Mouse (Mus musculus): ENCODE results near the gene Abcc3. TPM values are rescaled to one million over a fixed set of nuclear protein-coding genes. Genes with fewer than 3 reads are reported as not detected.

The Abcc3 gene
- polyA plus RNA-seq, 1 experiment from 2014 or later = 1.0 TPM

DNA sequence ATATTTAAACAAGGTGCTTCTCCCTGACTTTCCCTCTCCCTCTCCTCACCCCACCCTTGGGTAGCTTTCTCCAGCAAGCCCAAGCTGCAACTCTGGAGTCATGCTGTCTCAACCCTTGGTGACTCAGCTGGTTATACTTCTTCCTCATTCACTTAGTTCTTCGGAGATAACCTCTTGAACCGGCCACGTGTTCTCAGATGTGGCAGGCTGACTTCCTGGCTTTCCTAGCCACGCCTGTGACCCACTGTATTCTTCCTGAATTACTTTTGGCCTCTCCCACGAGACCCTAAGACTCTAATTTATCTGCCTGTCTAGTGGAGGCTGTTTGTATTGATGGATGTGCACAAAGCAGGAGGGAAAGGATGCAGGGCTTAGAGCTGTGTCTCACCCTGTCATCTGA is 22.0 kb downstream of the Abcc3 start:
- no peak overlapping the region for H3K9ac ChIP-seq

DNA sequence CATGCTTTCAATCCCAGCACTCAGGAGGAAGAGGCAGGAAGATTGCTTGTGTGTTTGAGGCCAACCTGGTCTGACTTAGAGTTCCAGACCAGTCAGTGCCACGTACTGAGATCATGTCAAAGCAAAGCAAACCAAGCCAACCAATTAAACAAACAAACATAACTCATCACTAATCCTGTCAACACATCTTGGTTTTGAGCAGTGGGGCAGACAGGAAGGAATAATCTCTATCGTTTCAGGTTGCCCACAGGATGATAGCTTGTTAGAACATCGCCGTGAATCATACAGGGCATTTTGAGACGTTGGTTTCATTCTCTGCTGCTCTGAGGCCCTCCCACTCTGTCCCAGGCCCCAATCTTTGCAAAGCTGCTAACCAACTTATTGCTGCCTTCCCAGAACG is 22.8 kb downstream of the Abcc3 start:
- no peak overlapping the region for H3K4me2 ChIP-seq
- no peak overlapping the region for H3K27ac ChIP-seq (replicated peaks)
- no peak for ATAC-seq (ENCODE audit: low read depth)

More for the DNA sequence above, 22.0 kb downstream of the Abcc3 start:
- Histone ChIP-seq H3K4me2 (no peak overlapping the region), H3K9me3 (no peaks in the 10 kb centered on the region), H3K36me3 (no peaks in the 10 kb centered on the region), H3K4me1 (replicated peaks) (peaks cover 6% of the 10 kb centered on the region), H3K4me3 (no peak overlapping the region), H3K27ac (replicated peaks) (no peak overlapping the region), H3K27me3 (no peaks in the 10 kb centered on the region)
- WGBS = 34% methylated on average over 5 of the region's 5 CpGs
- no peak for ATAC-seq (ENCODE audit: low read depth)

DNA sequence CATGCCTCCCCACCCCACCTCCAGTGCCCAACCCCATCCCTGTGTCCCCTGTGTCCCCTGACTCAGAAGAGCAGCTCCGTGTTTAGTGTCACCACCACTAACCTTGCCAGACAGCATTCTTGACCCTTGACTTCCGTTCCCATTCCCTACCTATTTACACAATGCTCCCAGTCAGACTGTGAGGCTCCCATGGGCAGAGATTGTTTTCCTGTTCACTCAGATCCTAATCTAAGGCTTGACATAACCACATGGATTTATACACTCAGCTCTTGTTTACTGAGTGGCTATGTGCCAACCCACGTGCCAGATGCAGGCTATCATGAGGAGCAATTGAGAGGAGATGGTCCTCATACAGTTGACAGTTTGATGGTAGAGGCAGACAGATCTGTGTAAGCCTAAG is 27.5 kb downstream of the Abcc3 start:
- Histone ChIP-seq H3K27me3 (no peaks in the 10 kb centered on the region), H3K4me2 (no peak overlapping the region), H3K9ac (no peak overlapping the region), H3K9me3 (no peaks in the 10 kb centered on the region), H3K4me1 (replicated peaks) (no peaks in the 10 kb centered on the region), H3K4me3 (no peak overlapping the region), H3K27ac (replicated peaks) (no peak overlapping the region), H3K36me3 (no peaks in the 10 kb centered on the region)
- no peak for ATAC-seq (ENCODE audit: low read depth)
- WGBS = 84% methylated on average over 3 of the region's 3 CpGs

More for the DNA sequence above, 22.8 kb downstream of the Abcc3 start:
- Histone ChIP-seq H3K9me3 (no peaks in the 10 kb centered on the region), H3K27me3 (no peaks in the 10 kb centered on the region), H3K9ac (no peak overlapping the region), H3K4me3 (no peak overlapping the region), H3K4me1 (replicated peaks) (peaks cover 6% of the 10 kb centered on the region), H3K36me3 (no peaks in the 10 kb centered on the region)
- 80% methylated on average over 6 of the region's 6 CpGs for WGBS

DNA sequence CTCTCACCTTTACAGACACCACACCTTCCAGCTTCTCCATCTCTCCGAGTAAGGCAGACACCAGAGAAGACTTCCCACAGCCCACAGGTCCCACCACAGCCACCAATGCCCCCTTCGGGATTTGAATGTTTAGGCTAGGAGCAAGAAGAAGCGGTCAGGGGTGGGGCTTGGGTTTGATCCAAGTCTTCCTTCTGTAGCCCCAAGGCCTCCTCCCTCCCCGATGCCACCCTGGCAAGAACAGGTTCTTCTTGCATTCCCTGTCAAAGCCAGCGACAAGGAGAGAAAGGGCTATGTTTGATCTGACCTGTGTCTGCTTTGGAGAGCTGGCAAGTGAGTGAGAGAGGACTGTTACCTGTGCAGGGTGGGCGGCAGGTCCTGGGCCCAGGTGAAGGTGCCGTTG is 29.1 kb downstream of the Abcc3 start:
- H3K4me2 ChIP-seq = no peak overlapping the region
- H3K9me3 ChIP-seq = no peaks in the 10 kb centered on the region
- H3K9ac ChIP-seq = no peak overlapping the region
- no peaks in the 10 kb centered on the region for H3K4me1 ChIP-seq (replicated peaks)
- H3K27ac ChIP-seq (replicated peaks) = no peak overlapping the region
- H3K27me3 ChIP-seq = no peaks in the 10 kb centered on the region
- H3K4me3 ChIP-seq = no peak overlapping the region
- 85% methylated on average over 7 of the region's 7 CpGs for WGBS
- ATAC-seq (ENCODE audit: low read depth) = no peak
- no peaks in the 10 kb centered on the region for H3K36me3 ChIP-seq

DNA sequence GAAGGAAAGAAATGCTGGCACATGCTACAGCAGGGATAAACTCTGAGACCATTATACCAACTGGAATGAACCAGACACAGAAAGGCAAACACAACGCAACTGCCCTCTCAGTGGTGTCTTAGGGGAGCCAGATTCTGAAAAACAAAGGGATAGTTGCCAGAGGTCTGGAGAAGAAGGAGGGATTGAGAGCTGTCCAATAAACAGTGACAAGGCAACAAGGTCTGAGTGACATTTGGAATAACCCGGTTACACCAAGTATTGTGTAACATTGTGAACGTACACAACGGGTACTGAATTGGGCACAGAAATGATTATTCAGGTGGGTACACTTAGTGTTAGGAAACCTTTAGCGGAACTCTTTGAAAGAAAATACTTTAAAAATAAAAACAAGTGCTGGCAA is 30.7 kb downstream of the Abcc3 start:
- no peaks in the 10 kb centered on the region for H3K27me3 ChIP-seq
- H3K9me3 ChIP-seq = no peaks in the 10 kb centered on the region
- no peak overlapping the region for H3K4me3 ChIP-seq
- no peak overlapping the region for H3K27ac ChIP-seq (replicated peaks)
- H3K4me2 ChIP-seq = no peak overlapping the region
- no peaks in the 10 kb centered on the region for H3K36me3 ChIP-seq
- H3K9ac ChIP-seq = no peak overlapping the region
- 94% methylated on average over 5 of the region's 5 CpGs for WGBS
- H3K4me1 ChIP-seq (replicated peaks) = no peaks in the 10 kb centered on the region
- ATAC-seq (ENCODE audit: low read depth) = no peak

DNA sequence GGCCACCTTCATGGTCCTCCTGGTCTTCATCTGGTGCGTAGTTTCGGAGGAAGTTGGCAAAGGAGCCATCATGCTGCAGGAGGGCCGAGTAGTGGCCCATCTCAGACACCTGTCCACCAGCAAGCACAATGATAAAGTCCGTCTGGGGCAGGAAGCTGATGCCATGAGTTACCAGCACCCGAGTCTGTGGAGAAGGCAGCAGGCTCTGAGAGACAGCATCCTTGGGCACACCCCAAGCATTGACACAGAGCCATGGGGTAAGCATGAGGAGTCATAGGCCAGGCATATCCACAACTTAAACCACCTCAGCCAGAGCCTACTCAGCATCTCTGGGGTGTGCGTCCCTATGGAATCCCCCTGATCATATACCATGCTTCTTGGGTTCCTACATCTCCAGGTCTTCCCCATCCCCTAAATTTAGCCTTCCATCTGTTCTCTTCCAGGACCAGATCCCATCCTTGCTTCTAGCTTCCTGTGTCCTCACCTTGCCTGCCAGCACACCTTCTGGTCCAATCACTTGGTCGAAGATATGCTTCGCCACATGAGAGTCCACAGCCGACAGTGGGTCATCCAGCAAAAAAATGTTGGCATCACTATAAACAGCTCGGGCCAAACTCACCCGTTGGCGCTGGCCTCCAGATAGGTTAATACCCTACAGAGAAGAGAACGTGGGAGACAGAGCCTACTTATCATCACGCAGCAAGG is 31.5 kb downstream of the Abcc3 start:
- no peak overlapping the region for H3K4me2 ChIP-seq
- H3K27me3 ChIP-seq = no peaks in the 10 kb centered on the region
- WGBS = 94% methylated on average over 14 of the region's 14 CpGs

DNA sequence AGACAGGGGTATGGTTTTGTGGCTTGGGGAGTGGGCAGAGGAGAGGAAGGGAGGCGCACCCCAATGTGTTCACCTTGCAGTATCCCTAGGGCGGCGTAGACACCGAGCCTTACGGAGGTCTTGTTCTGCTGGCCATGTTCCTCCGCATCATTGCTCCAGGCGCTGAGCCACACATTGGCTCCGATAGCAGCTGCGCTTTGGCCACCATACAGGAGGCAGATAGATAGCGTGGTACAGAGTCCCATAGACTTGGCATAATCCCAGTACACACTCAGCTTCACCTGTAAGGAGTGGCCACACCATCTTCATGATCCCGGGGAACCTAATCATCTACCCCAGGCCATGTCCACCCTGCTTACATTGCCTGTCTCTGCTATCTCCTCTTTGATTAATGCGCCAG is 33.6 kb downstream of the Abcc3 start:
- Histone ChIP-seq H3K27ac (replicated peaks) (no peak overlapping the region), H3K9ac (no peak overlapping the region), H3K27me3 (no peaks in the 10 kb centered on the region), H3K4me1 (replicated peaks) (no peaks in the 10 kb centered on the region), H3K9me3 (no peaks in the 10 kb centered on the region), H3K4me2 (no peak overlapping the region), H3K4me3 (no peak overlapping the region), H3K36me3 (no peaks in the 10 kb centered on the region)
- 95% methylated on average over 12 of the region's 12 CpGs for WGBS
- no peak for ATAC-seq (ENCODE audit: low read depth)

More for the DNA sequence above, 31.5 kb downstream of the Abcc3 start:
- H3K4me1 ChIP-seq (replicated peaks) = no peaks in the 10 kb centered on the region
- H3K36me3 ChIP-seq = no peaks in the 10 kb centered on the region
- no peak overlapping the region for H3K9ac ChIP-seq
- H3K9me3 ChIP-seq = no peaks in the 10 kb centered on the region
- ATAC-seq (ENCODE audit: low read depth) = no peak
- no peak overlapping the region for H3K27ac ChIP-seq (replicated peaks)
- H3K4me3 ChIP-seq = no peak overlapping the region

DNA sequence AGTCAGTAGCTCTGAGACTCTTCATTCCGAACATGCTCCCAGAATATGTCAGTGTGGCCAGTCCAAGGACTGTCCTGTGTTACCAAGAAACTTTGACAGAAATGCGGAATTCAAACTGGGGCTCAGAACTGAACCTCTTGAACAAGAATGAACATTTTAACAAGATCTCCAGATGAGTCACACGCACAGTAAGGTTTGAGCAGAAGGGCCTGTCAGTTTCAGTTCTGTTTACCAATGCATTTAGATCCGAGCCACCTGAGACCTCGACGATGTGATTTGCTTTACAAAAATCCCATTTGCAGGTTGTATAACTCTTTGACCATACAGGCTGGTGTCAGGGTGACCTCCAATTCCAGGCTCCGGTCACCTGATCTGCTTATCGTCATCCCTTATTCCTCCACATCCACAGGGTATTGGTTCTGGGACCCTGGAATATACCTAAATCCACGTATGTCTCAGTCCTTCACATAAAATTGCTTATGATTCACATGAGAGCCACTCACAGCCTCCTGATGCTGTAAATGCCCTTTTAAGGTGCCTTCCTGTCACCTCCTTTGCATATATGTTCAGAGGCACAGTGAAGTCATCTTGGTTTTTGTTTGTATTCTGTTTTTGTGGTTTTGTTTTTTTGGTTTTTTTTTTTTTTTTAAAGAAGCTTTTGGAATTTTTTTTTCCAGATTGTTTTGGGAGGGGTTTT is 37.1 kb downstream of the Abcc3 start:
- no peak for ATAC-seq (ENCODE audit: low read depth)
- Histone ChIP-seq H3K4me3 (no peak overlapping the region), H3K27me3 (0 out of 2 replicates have a peak, but pooled peaks cover 2% of the 10 kb centered on the region), H3K4me1 (replicated peaks) (no peaks in the 10 kb centered on the region), H3K36me3 (no peaks in the 10 kb centered on the region), H3K27ac (replicated peaks) (no peak overlapping the region), H3K9ac (no peak overlapping the region), H3K9me3 (no peaks in the 10 kb centered on the region), H3K4me2 (no peak overlapping the region)
- 82% methylated on average over 9 of the region's 9 CpGs for WGBS

DNA sequence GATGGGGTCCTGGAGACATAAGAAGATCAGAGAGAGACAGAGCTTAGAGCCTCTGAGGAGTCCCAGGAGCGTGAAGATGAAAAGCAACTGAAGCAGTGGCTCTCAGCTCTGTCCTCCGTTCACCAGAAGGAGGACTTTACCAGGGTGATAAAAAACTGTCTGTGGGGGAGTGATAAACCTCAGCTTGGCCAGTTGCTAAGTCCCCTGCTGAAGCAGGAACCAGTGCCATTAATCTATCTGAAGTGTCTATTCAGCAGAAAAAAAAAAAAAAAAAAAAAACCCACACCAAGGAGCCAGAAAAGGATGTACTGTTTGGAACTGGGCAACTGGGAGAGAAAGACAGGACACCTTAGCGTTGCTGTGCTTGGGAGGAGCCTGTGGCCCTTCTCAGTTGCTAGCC is 41.7 kb downstream of the Abcc3 start:
- no peaks in the 10 kb centered on the region; the same call in 1 of the 2 replicates for H3K4me1 ChIP-seq (replicated peaks)

DNA sequence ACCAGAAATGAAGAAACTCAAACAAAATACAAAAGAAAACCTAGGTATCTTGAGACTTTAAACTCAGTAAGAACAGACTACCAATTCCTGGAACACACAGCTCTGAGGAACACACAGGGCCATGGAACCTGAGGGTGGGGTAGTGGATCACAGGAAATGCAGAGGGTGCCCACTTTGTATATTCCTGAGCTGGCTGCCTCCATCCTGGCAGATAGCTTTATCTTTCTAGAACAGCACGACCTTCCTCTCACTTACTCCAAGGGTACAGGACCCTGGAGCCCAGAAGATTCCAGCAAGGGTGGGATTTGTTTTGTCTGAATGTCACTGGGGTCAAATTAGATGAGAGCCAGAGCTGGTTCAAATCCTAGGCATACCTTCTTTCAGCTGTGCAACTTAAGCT is 42.5 kb downstream of the Abcc3 start:
- no peak overlapping the region for H3K9ac ChIP-seq
- no peaks in the 10 kb centered on the region; the same call in 1 of the 2 replicates for H3K4me1 ChIP-seq (replicated peaks)
- H3K27me3 ChIP-seq = 0 out of 2 replicates have a peak, but pooled peaks cover 2% of the 10 kb centered on the region
- H3K36me3 ChIP-seq = no peaks in the 10 kb centered on the region
- no peak overlapping the region for H3K4me3 ChIP-seq
- 70% methylated on average over 1 of the region's 1 CpGs for whole genome bisulfite sequencing
- no peak for ATAC-seq (ENCODE audit: low read depth)
- H3K9me3 ChIP-seq = no peaks in the 10 kb centered on the region
- H3K27ac ChIP-seq (replicated peaks) = no peak overlapping the region
- no peak overlapping the region for H3K4me2 ChIP-seq

More for the DNA sequence above, 41.7 kb downstream of the Abcc3 start:
- H3K27ac ChIP-seq (replicated peaks) = no peak overlapping the region
- no peaks in the 10 kb centered on the region for H3K36me3 ChIP-seq
- H3K27me3 ChIP-seq = 0 out of 2 replicates have a peak, but pooled peaks cover 2% of the 10 kb centered on the region
- 20% methylated on average over 3 of the region's 3 CpGs for WGBS
- no peak for ATAC-seq (ENCODE audit: low read depth)
- no peaks in the 10 kb centered on the region for H3K9me3 ChIP-seq
- H3K4me2 ChIP-seq = no peak overlapping the region
- no peak overlapping the region for H3K4me3 ChIP-seq
- no peak overlapping the region for H3K9ac ChIP-seq

DNA sequence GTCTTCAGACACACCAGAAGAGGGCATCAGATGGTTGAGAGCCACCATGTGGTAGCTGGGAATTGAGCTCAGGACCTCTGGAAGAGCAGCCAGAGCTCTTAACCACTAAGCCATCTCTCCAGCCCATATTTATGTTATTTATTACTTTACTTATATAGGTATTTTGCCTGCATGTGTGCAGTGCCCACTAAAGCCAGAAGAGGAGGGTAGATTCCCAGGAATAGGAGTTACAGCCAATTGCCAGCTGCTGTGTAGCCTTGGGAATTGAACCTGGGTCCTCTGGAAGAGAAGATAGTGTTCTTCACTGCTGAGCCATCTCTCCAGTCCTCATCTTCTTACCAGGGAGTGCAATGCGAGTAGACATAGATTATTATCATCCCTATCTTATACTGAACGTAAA is 43.0 kb downstream of the Abcc3 start:
- no peak for ATAC-seq (ENCODE audit: low read depth)
- 0 out of 2 replicates have a peak, but pooled peaks cover 2% of the 10 kb centered on the region for H3K27me3 ChIP-seq
- H3K9ac ChIP-seq = no peak overlapping the region
- H3K9me3 ChIP-seq = no peaks in the 10 kb centered on the region
- H3K4me2 ChIP-seq = no peak overlapping the region
- no peak overlapping the region for H3K27ac ChIP-seq (replicated peaks)
- H3K4me3 ChIP-seq = no peak overlapping the region
- WGBS = 84% methylated on average over 2 of the region's 2 CpGs
- H3K36me3 ChIP-seq = no peaks in the 10 kb centered on the region
- H3K4me1 ChIP-seq (replicated peaks) = no peaks in the 10 kb centered on the region; the same call in 1 of the 2 replicates

DNA sequence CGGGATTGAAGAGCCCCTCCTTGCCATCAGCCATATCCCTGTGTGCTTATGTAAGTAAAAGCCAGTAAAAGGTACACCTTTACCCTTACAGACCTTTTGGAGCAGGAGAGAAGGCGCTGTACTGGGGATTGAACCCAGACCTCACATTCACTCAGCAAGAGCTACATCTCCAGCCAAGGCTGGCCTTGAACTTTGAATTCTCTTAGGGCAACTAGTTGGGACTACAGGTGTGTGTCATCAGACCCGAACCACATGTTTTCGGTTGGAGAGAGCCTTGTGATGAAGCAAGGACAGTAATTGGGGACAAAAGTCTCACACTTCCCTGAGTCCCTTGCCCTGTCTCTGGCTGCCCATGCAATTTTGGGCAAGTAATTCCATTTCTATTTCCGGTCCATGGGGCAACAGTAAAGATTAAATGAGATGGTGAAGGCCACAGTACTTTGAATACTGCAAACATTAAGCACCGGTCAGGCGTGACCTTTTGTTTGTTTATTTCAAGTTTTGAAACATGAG is 45.7 kb downstream of the Abcc3 start:
- no peak for ATAC-seq (ENCODE audit: low read depth)
- Histone ChIP-seq H3K27me3 (0 out of 2 replicates have a peak, but pooled peaks cover 2% of the 10 kb centered on the region), H3K4me3 (no peak overlapping the region), H3K36me3 (no peaks in the 10 kb centered on the region), H3K9ac (no peak overlapping the region), H3K9me3 (no peaks in the 10 kb centered on the region), H3K4me2 (no peak overlapping the region), H3K4me1 (replicated peaks) (peaks cover 22% of the 10 kb centered on the region), H3K27ac (replicated peaks) (no peak overlapping the region)
- WGBS = 86% methylated on average over 7 of the region's 7 CpGs

All from neural tube, embryonic 13.5 days (tissue).